Mouse (Mus musculus) bone marrow, adult 2 months (tissue): ENCODE results near the gene Gda.

Source experiments
- CTCF ChIP-seq: fragments of 200-500 bp; IDR thresholded peaks from 2 replicates; pipeline ENCODE4 v1.5.1; 2011; ENCODE audit warnings: low read length, control low read depth; ENCODE audit not compliant: control insufficient read depth, insufficient read depth
- POLR2A ChIP-seq: fragments of 200-500 bp; IDR thresholded peaks from 2 replicates; pipeline ENCODE4 v1.6.1; 2011; ENCODE audit warnings: low read depth, mild to moderate bottlenecking, control low read depth, low read length, borderline replicate concordance; ENCODE audit not compliant: control insufficient read depth

GRCm38 (mm10) chr19:21369175-21369574 lies 104.1 kb downstream of the Gda start:
- no peak for TF ChIP-seq CTCF
- no peak for TF ChIP-seq POLR2A
